Mouse (Mus musculus): ENCODE measurements around the gene Olfr1322.

Gene Olfr1322

DNA sequence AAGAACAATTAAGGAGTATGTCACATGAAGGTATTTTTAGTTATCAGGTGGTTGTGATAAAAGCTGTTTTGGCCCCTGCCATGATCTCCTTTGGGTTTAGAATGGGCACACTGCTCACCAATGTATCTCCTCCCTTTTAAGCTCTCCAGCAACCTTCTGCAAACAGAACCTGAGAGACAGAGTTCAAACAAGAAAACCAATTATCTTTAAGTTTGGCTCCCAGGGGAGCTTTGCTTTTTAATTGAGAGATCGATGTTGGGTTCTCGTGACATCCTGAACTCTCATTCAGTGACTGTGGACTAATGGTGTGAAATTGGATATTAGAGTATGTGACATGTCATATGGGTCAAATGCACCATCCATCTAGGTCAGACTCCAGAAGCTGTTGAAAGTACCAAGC lies at the start of gene Olfr1322:
Gene Olfr1322, minus strand, starts transcription at position 101 of the 400 bp plus-strand sequence.
- DNase-seq, result no peak

DNA sequence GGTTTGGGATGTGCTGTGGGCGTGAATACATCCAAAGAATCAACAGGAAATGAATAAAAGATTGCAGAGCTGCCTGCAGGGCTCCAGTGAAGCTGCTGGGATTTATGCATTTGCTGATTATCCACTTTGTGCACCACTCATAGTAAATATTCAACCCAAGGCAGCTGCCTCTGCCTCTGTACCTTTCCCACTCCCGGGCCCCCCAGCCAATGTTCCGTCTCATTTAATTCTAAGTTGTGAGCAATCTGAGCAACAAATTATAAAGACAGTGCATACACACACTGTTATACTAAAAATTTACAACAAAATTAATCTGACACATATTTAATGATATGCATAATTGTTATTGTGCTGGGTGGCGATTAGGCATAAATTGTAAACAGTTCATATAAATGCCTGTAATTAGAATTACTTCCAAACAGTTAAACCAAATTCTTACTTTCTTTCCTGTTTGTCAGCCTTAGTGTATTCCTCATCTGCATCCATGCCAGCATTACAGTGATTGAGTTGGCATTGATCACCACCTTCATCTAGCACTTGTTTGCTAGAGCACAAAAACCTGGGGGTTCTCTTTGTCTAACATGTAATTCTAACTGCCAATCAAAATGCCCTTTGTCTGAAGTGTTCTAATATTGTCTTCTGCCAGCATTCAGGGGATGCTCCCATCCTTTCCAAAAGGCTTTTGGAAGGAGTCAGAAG lies 13.5 kb downstream of the Olfr1322 start:
- no peak for DNase-seq
